Mouse (Mus musculus): ENCODE results near the gene Cers6.
A peak's percentile ranks its signal among the peaks of the same experiment; 100 is the strongest.

The Cers6 gene

GRCm38 (mm10) chr2:69113829-69114547, 252.7 kb downstream of the Cers6 start:
- DNase-seq (ENCODE audit: low read depth, low spot score) = no peak

GRCm38 (mm10) chr2:69115921-69116320, 254.7 kb downstream of the Cers6 start:
- no peak for DNase-seq (ENCODE audit: low read depth, low spot score)

- no peak for DNase-seq (ENCODE audit: low read depth, low spot score)
Measured at GRCm38 (mm10) chr2:69116767-69117166, 255.5 kb downstream of the Cers6 start.

GRCm38 (mm10) chr2:69118994-69119393, 257.8 kb downstream of the Cers6 start:
- DNase-seq (ENCODE audit: low read depth, low spot score) = no peak

GRCm38 (mm10) chr2:69119718-69120117, 258.5 kb downstream of the Cers6 start:
- DNase-seq (ENCODE audit: low read depth, low spot score) = no peak

- peak; percentile 64 for DNase-seq (ENCODE audit: low read depth, low spot score)
Measured at GRCm38 (mm10) chr2:69121681-69122080, 260.4 kb downstream of the Cers6 start.

- DNase-seq (ENCODE audit: low read depth, low spot score) = no peak
Measured at GRCm38 (mm10) chr2:69125425-69125824, 264.2 kb downstream of the Cers6 start.

- DNase-seq (ENCODE audit: low read depth, low spot score) = peak; percentile 10
Measured at GRCm38 (mm10) chr2:69128321-69128720, 267.1 kb downstream of the Cers6 start.

- DNase-seq (ENCODE audit: low read depth, low spot score) = no peak
Measured at GRCm38 (mm10) chr2:69128921-69129395, 267.7 kb downstream of the Cers6 start.

- no peak for DNase-seq (ENCODE audit: low read depth, low spot score)
Measured at GRCm38 (mm10) chr2:69129425-69130210, 268.4 kb downstream of the Cers6 start.

- no peak for DNase-seq (ENCODE audit: low read depth, low spot score)
Measured at GRCm38 (mm10) chr2:69132046-69132445, 270.8 kb downstream of the Cers6 start.

GRCm38 (mm10) chr2:69132488-69133040, 271.3 kb downstream of the Cers6 start:
- DNase-seq (ENCODE audit: low read depth, low spot score) = no peak

GRCm38 (mm10) chr2:69134186-69134585, 272.9 kb downstream of the Cers6 start:
- no peak for DNase-seq (ENCODE audit: low read depth, low spot score)

GRCm38 (mm10) chr2:69134937-69135336, 273.7 kb downstream of the Cers6 start:
- DNase-seq (ENCODE audit: low read depth, low spot score) = no peak

GRCm38 (mm10) chr2:69135661-69136576, 274.7 kb downstream of the Cers6 start, which contains the start of gene Nostrin:
Nostrin (plus strand) TSS chr2:69135800.
- DNase-seq (ENCODE audit: low read depth, low spot score) = no peak

GRCm38 (mm10) chr2:69137406-69138084, 276.3 kb downstream of the Cers6 start:
- DNase-seq (ENCODE audit: low read depth, low spot score) = no peak

GRCm38 (mm10) chr2:69138759-69139158, 277.5 kb downstream of the Cers6 start:
- peak; percentile 30 for DNase-seq (ENCODE audit: low read depth, low spot score)

GRCm38 (mm10) chr2:69140215-69140614, 279.0 kb downstream of the Cers6 start:
- no peak for DNase-seq (ENCODE audit: low read depth, low spot score)

- no peak for DNase-seq (ENCODE audit: low read depth, low spot score)
Measured at GRCm38 (mm10) chr2:69140816-69141215, 279.6 kb downstream of the Cers6 start.

GRCm38 (mm10) chr2:69148691-69149090, 287.4 kb downstream of the Cers6 start:
- DNase-seq (ENCODE audit: low read depth, low spot score) = peak; percentile 11

- DNase-seq (ENCODE audit: low read depth, low spot score) = peak; percentile 44
Measured at GRCm38 (mm10) chr2:69149154-69149553, 287.9 kb downstream of the Cers6 start.

Data from 3T3-L1 (cell line).